Mouse (Mus musculus): ENCODE data around the gene Gzmm. TPM values are rescaled to one million over a fixed set of nuclear protein-coding genes. Genes with fewer than 3 reads are reported as not detected.

Gene Gzmm
- polyA plus RNA-seq (2012; rRNA removed) = 1.4 and 1.9 TPM in 2 replicates

GRCm38 (mm10) chr10:79688720-79689119 is at the start of gene Gzmm:
Gene Gzmm (plus strand): TSS chr10:79689020.
- TF ChIP-seq POLR2A (IDR thresholded peaks at IDR 0.05; ENCODE audit: borderline replicate concordance, extremely low read depth, insufficient read depth, insufficient read length, poor library complexity, severe bottlenecking) = no peak
- no peak for TF ChIP-seq CTCF (IDR thresholded peaks at IDR 0.05; ENCODE audit: borderline replicate concordance, extremely low read depth, insufficient read depth, insufficient read length)
- no peak for DNase-seq (ENCODE audit: low read depth)

GRCm38 (mm10) chr10:79645711-79646110 is 43.1 kb upstream of the Gzmm start, which contains the start of gene Odf3l2:
Gene Odf3l2 (minus strand): TSS chr10:79645738.
- DNase-seq (ENCODE audit: low read depth) = no peak
- TF ChIP-seq POLR2A (IDR thresholded peaks at IDR 0.05; ENCODE audit: borderline replicate concordance, extremely low read depth, insufficient read depth, insufficient read length, poor library complexity, severe bottlenecking) (no peak), CTCF (IDR thresholded peaks at IDR 0.05; ENCODE audit: borderline replicate concordance, extremely low read depth, insufficient read depth, insufficient read length) (no peak)

GRCm38 (mm10) chr10:79649070-79649751 is 39.6 kb upstream of the Gzmm start:
- TF ChIP-seq POLR2A (IDR thresholded peaks at IDR 0.05; ENCODE audit: borderline replicate concordance, extremely low read depth, insufficient read depth, insufficient read length, poor library complexity, severe bottlenecking) = no peak
- peak; percentile 95 for TF ChIP-seq CTCF (IDR thresholded peaks at IDR 0.05; ENCODE audit: borderline replicate concordance, extremely low read depth, insufficient read depth, insufficient read length)
- DNase-seq (ENCODE audit: low read depth) = peak; percentile 83

GRCm38 (mm10) chr10:79652789-79653188 is 36.0 kb upstream of the Gzmm start:
- no peak for DNase-seq (ENCODE audit: low read depth)

GRCm38 (mm10) chr10:79654946-79655395 is 33.8 kb upstream of the Gzmm start:
- DNase-seq (ENCODE audit: low read depth) = peak; percentile 90
- no peak for TF ChIP-seq CTCF (IDR thresholded peaks at IDR 0.05; ENCODE audit: borderline replicate concordance, extremely low read depth, insufficient read depth, insufficient read length)
- no peak for TF ChIP-seq POLR2A (IDR thresholded peaks at IDR 0.05; ENCODE audit: borderline replicate concordance, extremely low read depth, insufficient read depth, insufficient read length, poor library complexity, severe bottlenecking)

More at GRCm38 (mm10) chr10:79652789-79653188, 36.0 kb upstream of the Gzmm start:
- no peak for TF ChIP-seq CTCF (IDR thresholded peaks at IDR 0.05; ENCODE audit: borderline replicate concordance, extremely low read depth, insufficient read depth, insufficient read length)
- no peak for TF ChIP-seq POLR2A (IDR thresholded peaks at IDR 0.05; ENCODE audit: borderline replicate concordance, extremely low read depth, insufficient read depth, insufficient read length, poor library complexity, severe bottlenecking)

- DNase-seq (ENCODE audit: low read depth) = no peak
- TF ChIP-seq POLR2A (IDR thresholded peaks at IDR 0.05; ENCODE audit: borderline replicate concordance, extremely low read depth, insufficient read depth, insufficient read length, poor library complexity, severe bottlenecking) = no peak
- TF ChIP-seq CTCF (IDR thresholded peaks at IDR 0.05; ENCODE audit: borderline replicate concordance, extremely low read depth, insufficient read depth, insufficient read length) = peak; percentile 40; the same call in 1 of the 2 replicates
These were observed 30.0 kb upstream of the Gzmm start for GRCm38 (mm10) chr10:79658829-79659228.

- no peak for DNase-seq (ENCODE audit: low read depth)
- TF ChIP-seq POLR2A (IDR thresholded peaks at IDR 0.05; ENCODE audit: borderline replicate concordance, extremely low read depth, insufficient read depth, insufficient read length, poor library complexity, severe bottlenecking) = no peak
- peak; percentile 51; the same call in 1 of the 2 replicates for TF ChIP-seq CTCF (IDR thresholded peaks at IDR 0.05; ENCODE audit: borderline replicate concordance, extremely low read depth, insufficient read depth, insufficient read length)
These were observed 28.5 kb upstream of the Gzmm start for GRCm38 (mm10) chr10:79660298-79660697.

GRCm38 (mm10) chr10:79661861-79662260 is 27.0 kb upstream of the Gzmm start:
- TF ChIP-seq POLR2A (IDR thresholded peaks at IDR 0.05; ENCODE audit: borderline replicate concordance, extremely low read depth, insufficient read depth, insufficient read length, poor library complexity, severe bottlenecking) = no peak
- no peak for TF ChIP-seq CTCF (IDR thresholded peaks at IDR 0.05; ENCODE audit: borderline replicate concordance, extremely low read depth, insufficient read depth, insufficient read length)
- DNase-seq (ENCODE audit: low read depth) = no peak

GRCm38 (mm10) chr10:79664131-79664665 is 24.6 kb upstream of the Gzmm start, which contains the start of gene Madcam1:
Gene Madcam1 (plus strand): TSS chr10:79664559.
- TF ChIP-seq POLR2A (IDR thresholded peaks at IDR 0.05; ENCODE audit: borderline replicate concordance, extremely low read depth, insufficient read depth, insufficient read length, poor library complexity, severe bottlenecking) (no peak), CTCF (IDR thresholded peaks at IDR 0.05; ENCODE audit: borderline replicate concordance, extremely low read depth, insufficient read depth, insufficient read length) (peak; percentile 89)
- DNase-seq (ENCODE audit: low read depth) = peak; percentile 57

GRCm38 (mm10) chr10:79665051-79665450 is 23.8 kb upstream of the Gzmm start:
- DNase-seq (ENCODE audit: low read depth) = no peak
- TF ChIP-seq POLR2A (IDR thresholded peaks at IDR 0.05; ENCODE audit: borderline replicate concordance, extremely low read depth, insufficient read depth, insufficient read length, poor library complexity, severe bottlenecking) = no peak
- no peak for TF ChIP-seq CTCF (IDR thresholded peaks at IDR 0.05; ENCODE audit: borderline replicate concordance, extremely low read depth, insufficient read depth, insufficient read length)

- TF ChIP-seq CTCF (IDR thresholded peaks at IDR 0.05; ENCODE audit: borderline replicate concordance, extremely low read depth, insufficient read depth, insufficient read length) (no peak), POLR2A (IDR thresholded peaks at IDR 0.05; ENCODE audit: borderline replicate concordance, extremely low read depth, insufficient read depth, insufficient read length, poor library complexity, severe bottlenecking) (no peak)
- no peak for DNase-seq (ENCODE audit: low read depth)
These were observed 22.3 kb upstream of the Gzmm start for GRCm38 (mm10) chr10:79666493-79666892.

All from brain, embryonic 14.5 days (tissue).